Mouse (Mus musculus): Measurements from ENCODE around the gene Src. TPM values are rescaled to one million over a fixed set of nuclear protein-coding genes. Genes with fewer than 3 reads are reported as not detected.

The Src gene
- polyA plus RNA-seq, 1 experiment from 2014 or later = 34.3 TPM

- Histone ChIP-seq H3K9ac (replicated peaks; ENCODE audit: low read length) (0 out of 2 replicates have a peak overlapping the region, but pooled peaks have one; percentile 17), H3K4me3 (replicated peaks; ENCODE audit: low read depth, low read length) (no peak overlapping the region), H3K4me1 (ENCODE audit: control insufficient read depth, insufficient read depth, low read length) (peaks cover 49% of the 10 kb centered on the region), H3K4me2 (ENCODE audit: low read length) (peak overlapping the region; percentile 11; the same call in 1 of the 2 replicates), H3K27ac (replicated peaks; ENCODE audit: low read depth, low read length) (0 out of 2 replicates have a peak overlapping the region, but pooled peaks have one; percentile 26), H3K9me3 (ENCODE audit: control insufficient read depth, low read length) (no peaks in the 10 kb centered on the region), H3K36me3 (ENCODE audit: control insufficient read depth, insufficient read depth, low read length) (peaks cover 19% of the 10 kb centered on the region), H3K27me3 (ENCODE audit: control insufficient read depth, insufficient read depth, low read length) (no peaks in the 10 kb centered on the region)
- DNase-seq (no peak), ATAC-seq (ENCODE audit: low FRiP score, low TSS enrichment) (no peak)
- WGBS = 88% methylated on average over 5 of the region's 5 CpGs
Observed at GRCm38 (mm10) chr2:157427164-157427563, 8.9 kb downstream of the Src start.

GRCm38 (mm10) chr2:157428351-157429139 is 10.3 kb downstream of the Src start:
- H3K27ac ChIP-seq (replicated peaks; ENCODE audit: low read depth, low read length) = peak overlapping the region; percentile 3; the same call in 1 of the 2 replicates
- H3K9me3 ChIP-seq (ENCODE audit: control insufficient read depth, low read length) = no peaks in the 10 kb centered on the region
- no peak overlapping the region for H3K4me3 ChIP-seq (replicated peaks; ENCODE audit: low read depth, low read length)
- no peak overlapping the region for H3K9ac ChIP-seq (replicated peaks; ENCODE audit: low read length)
- 92% methylated on average over 13 of the region's 13 CpGs for WGBS
- H3K27me3 ChIP-seq (ENCODE audit: control insufficient read depth, insufficient read depth, low read length) = no peaks in the 10 kb centered on the region
- DNase-seq (no peak), ATAC-seq (ENCODE audit: low FRiP score, low TSS enrichment) (no peak)
- H3K4me2 ChIP-seq (ENCODE audit: low read length) = no peak overlapping the region
- peaks cover 21% of the 10 kb centered on the region for H3K36me3 ChIP-seq (ENCODE audit: control insufficient read depth, insufficient read depth, low read length)
- H3K4me1 ChIP-seq (ENCODE audit: control insufficient read depth, insufficient read depth, low read length) = peaks cover 48% of the 10 kb centered on the region

GRCm38 (mm10) chr2:157429735-157430134 is 11.5 kb downstream of the Src start:
- no peak for ATAC-seq (ENCODE audit: low FRiP score, low TSS enrichment)
- no peak for DNase-seq
- Histone ChIP-seq H3K4me3 (replicated peaks; ENCODE audit: low read depth, low read length) (no peak overlapping the region), H3K4me1 (ENCODE audit: control insufficient read depth, insufficient read depth, low read length) (peaks cover 46% of the 10 kb centered on the region), H3K27me3 (ENCODE audit: control insufficient read depth, insufficient read depth, low read length) (no peaks in the 10 kb centered on the region), H3K9ac (replicated peaks; ENCODE audit: low read length) (no peak overlapping the region), H3K9me3 (ENCODE audit: control insufficient read depth, low read length) (no peaks in the 10 kb centered on the region), H3K4me2 (ENCODE audit: low read length) (no peak overlapping the region), H3K36me3 (ENCODE audit: control insufficient read depth, insufficient read depth, low read length) (peaks cover 25% of the 10 kb centered on the region), H3K27ac (replicated peaks; ENCODE audit: low read depth, low read length) (no peak overlapping the region)
- WGBS = 87% methylated on average over 7 of the region's 7 CpGs

- ATAC-seq (ENCODE audit: low FRiP score, low TSS enrichment) = no peak
- Histone ChIP-seq H3K27ac (replicated peaks; ENCODE audit: low read depth, low read length) (no peak overlapping the region), H3K9ac (replicated peaks; ENCODE audit: low read length) (no peak overlapping the region; the same call in 1 of the 2 replicates), H3K4me2 (ENCODE audit: low read length) (no peak overlapping the region), H3K9me3 (ENCODE audit: control insufficient read depth, low read length) (no peaks in the 10 kb centered on the region), H3K27me3 (ENCODE audit: control insufficient read depth, insufficient read depth, low read length) (no peaks in the 10 kb centered on the region), H3K4me3 (replicated peaks; ENCODE audit: low read depth, low read length) (no peak overlapping the region), H3K4me1 (ENCODE audit: control insufficient read depth, insufficient read depth, low read length) (peaks cover 34% of the 10 kb centered on the region), H3K36me3 (ENCODE audit: control insufficient read depth, insufficient read depth, low read length) (peaks cover 30% of the 10 kb centered on the region)
- WGBS = 84% methylated on average over 4 of the region's 4 CpGs
- no peak for DNase-seq
Observed at GRCm38 (mm10) chr2:157430667-157431429, 12.6 kb downstream of the Src start.

GRCm38 (mm10) chr2:157431912-157432311 is 13.7 kb downstream of the Src start:
- Histone ChIP-seq H3K27me3 (ENCODE audit: control insufficient read depth, insufficient read depth, low read length) (no peaks in the 10 kb centered on the region), H3K4me2 (ENCODE audit: low read length) (no peak overlapping the region), H3K9ac (replicated peaks; ENCODE audit: low read length) (0 out of 2 replicates have a peak overlapping the region, but pooled peaks have one; percentile 6), H3K4me1 (ENCODE audit: control insufficient read depth, insufficient read depth, low read length) (peaks cover 26% of the 10 kb centered on the region), H3K36me3 (ENCODE audit: control insufficient read depth, insufficient read depth, low read length) (peaks cover 33% of the 10 kb centered on the region), H3K9me3 (ENCODE audit: control insufficient read depth, low read length) (no peaks in the 10 kb centered on the region), H3K4me3 (replicated peaks; ENCODE audit: low read depth, low read length) (no peak overlapping the region), H3K27ac (replicated peaks; ENCODE audit: low read depth, low read length) (peak overlapping the region; percentile 60)
- ATAC-seq (ENCODE audit: low FRiP score, low TSS enrichment) = no peak
- DNase-seq = no peak
- WGBS = 74% methylated on average over 5 of the region's 5 CpGs

- Histone ChIP-seq H3K4me3 (replicated peaks; ENCODE audit: low read depth, low read length) (no peak overlapping the region), H3K27ac (replicated peaks; ENCODE audit: low read depth, low read length) (peak overlapping the region; percentile 60), H3K4me2 (ENCODE audit: low read length) (no peak overlapping the region), H3K9me3 (ENCODE audit: control insufficient read depth, low read length) (no peaks in the 10 kb centered on the region), H3K4me1 (ENCODE audit: control insufficient read depth, insufficient read depth, low read length) (peaks cover 21% of the 10 kb centered on the region), H3K9ac (replicated peaks; ENCODE audit: low read length) (no peak overlapping the region), H3K27me3 (ENCODE audit: control insufficient read depth, insufficient read depth, low read length) (no peaks in the 10 kb centered on the region), H3K36me3 (ENCODE audit: control insufficient read depth, insufficient read depth, low read length) (peaks cover 38% of the 10 kb centered on the region)
- DNase-seq (peak; percentile 77), ATAC-seq (ENCODE audit: low FRiP score, low TSS enrichment) (no peak; the same call in 1 of the 2 replicates)
- 55% methylated on average over 9 of the region's 9 CpGs for WGBS
Observed at GRCm38 (mm10) chr2:157432476-157432875, 14.2 kb downstream of the Src start.

- no peak for DNase-seq
- Histone ChIP-seq H3K4me1 (ENCODE audit: control insufficient read depth, insufficient read depth, low read length) (peaks cover 18% of the 10 kb centered on the region), H3K9me3 (ENCODE audit: control insufficient read depth, low read length) (no peaks in the 10 kb centered on the region), H3K27ac (replicated peaks; ENCODE audit: low read depth, low read length) (peak overlapping the region; percentile 60), H3K36me3 (ENCODE audit: control insufficient read depth, insufficient read depth, low read length) (peaks cover 29% of the 10 kb centered on the region), H3K9ac (replicated peaks; ENCODE audit: low read length) (no peak overlapping the region; the same call in 1 of the 2 replicates), H3K4me3 (replicated peaks; ENCODE audit: low read depth, low read length) (no peak overlapping the region), H3K27me3 (ENCODE audit: control insufficient read depth, insufficient read depth, low read length) (no peaks in the 10 kb centered on the region), H3K4me2 (ENCODE audit: low read length) (no peak overlapping the region)
- 47% methylated on average over 9 of the region's 9 CpGs for WGBS
- ATAC-seq (ENCODE audit: low FRiP score, low TSS enrichment) = no peak
Observed at GRCm38 (mm10) chr2:157434041-157434440, 15.8 kb downstream of the Src start.

- peaks cover 18% of the 10 kb centered on the region for H3K4me1 ChIP-seq (ENCODE audit: control insufficient read depth, insufficient read depth, low read length)
- H3K4me3 ChIP-seq (replicated peaks; ENCODE audit: low read depth, low read length) = no peak overlapping the region
- peak overlapping the region; percentile 60 for H3K27ac ChIP-seq (replicated peaks; ENCODE audit: low read depth, low read length)
- no peaks in the 10 kb centered on the region for H3K9me3 ChIP-seq (ENCODE audit: control insufficient read depth, low read length)
- H3K36me3 ChIP-seq (ENCODE audit: control insufficient read depth, insufficient read depth, low read length) = peaks cover 31% of the 10 kb centered on the region
- H3K27me3 ChIP-seq (ENCODE audit: control insufficient read depth, insufficient read depth, low read length) = no peaks in the 10 kb centered on the region
- DNase-seq (peak; percentile 68), ATAC-seq (ENCODE audit: low FRiP score, low TSS enrichment) (peak; percentile 46; the same call in 1 of the 2 replicates)
- H3K9ac ChIP-seq (replicated peaks; ENCODE audit: low read length) = no peak overlapping the region
- 17% methylated on average over 6 of the region's 6 CpGs for WGBS
- H3K4me2 ChIP-seq (ENCODE audit: low read length) = no peak overlapping the region
Observed at GRCm38 (mm10) chr2:157434497-157434896, 16.3 kb downstream of the Src start.
